Mouse (Mus musculus) hindbrain, embryonic 15.5 days (tissue): ENCODE data around the gene Kdr. TPM values are rescaled to one million over a fixed set of nuclear protein-coding genes. Genes with fewer than 3 reads are reported as not detected.

ENCODE experiments used
- ATAC-seq: fragments of 200-750 bp; cut with Nextera tagmentation; 2 replicates; pipeline ENCODE4 v1.8.0; 2017; ENCODE audit warnings: low read depth, moderate number of reproducible peaks, moderate TSS enrichment; ENCODE audit not compliant: low FRiP score
- H3K27ac ChIP-seq: fragments of 300-500 bp; sonication (generic); replicated peaks from 2 replicates; pipeline ENCODE4 v1.5.1; 2015; ENCODE audit warnings: mild to moderate bottlenecking, inconsistent platforms
- H3K27me3 ChIP-seq: fragments of 300-500 bp; sonication (generic); 2 replicates; pipeline ENCODE4 v1.6.1; 2015; ENCODE audit warnings: control low read depth, inconsistent platforms
- H3K36me3 ChIP-seq: fragments of 300-500 bp; sonication (generic); 2 replicates; pipeline ENCODE4 v1.6.1; 2015; ENCODE audit warnings: control low read depth, inconsistent platforms
- H3K4me1 ChIP-seq: fragments of 300-500 bp; sonication (generic); replicated peaks from 2 replicates; pipeline ENCODE4 v1.6.1; 2015; ENCODE audit warnings: control low read depth, inconsistent platforms
- H3K4me2 ChIP-seq: fragments of 300-500 bp; sonication (generic); 2 replicates; pipeline ENCODE4 v1.6.1; 2015; ENCODE audit warnings: moderate library complexity, mild to moderate bottlenecking, inconsistent platforms
- H3K4me3 ChIP-seq: fragments of 300-500 bp; sonication (generic); 2 replicates; pipeline ENCODE4 v1.5.1; 2015; ENCODE audit warnings: mild to moderate bottlenecking, inconsistent platforms
- H3K9ac ChIP-seq: fragments of 300-500 bp; sonication (generic); 2 replicates; pipeline ENCODE4 v1.6.1; 2015; ENCODE audit warnings: inconsistent platforms
- H3K9me3 ChIP-seq: fragments of 300-500 bp; sonication (generic); 2 replicates; pipeline ENCODE4 v1.6.1; 2016; ENCODE audit warnings: control low read depth, inconsistent platforms
- WGBS: fragments of 180-500 bp; shearing (Covaris S2); methylation state at CpG from one replicate; pipeline ENCODE4 v1.1.7; 2015; 5-methylcytosine and 5-hydroxymethylcytosine counted together
- polyA plus RNA-seq: library from polyadenylated mRNA; unstranded; fragments of >200 nt; fragmentation: Nextera tagmentation; extraction: Ambion mirVana; gene quantifications from 2 replicates; pipeline ENCODE4 v1.2.1, GENCODE M21; 2015

Gene Kdr
- polyA plus RNA-seq, 1 experiment from 2014 or later = 24.4 TPM

GRCm38 (mm10) chr5:75955876-75956275 is 22.4 kb downstream of the Kdr start:
- no peak overlapping the region for H3K9ac ChIP-seq

DNA sequence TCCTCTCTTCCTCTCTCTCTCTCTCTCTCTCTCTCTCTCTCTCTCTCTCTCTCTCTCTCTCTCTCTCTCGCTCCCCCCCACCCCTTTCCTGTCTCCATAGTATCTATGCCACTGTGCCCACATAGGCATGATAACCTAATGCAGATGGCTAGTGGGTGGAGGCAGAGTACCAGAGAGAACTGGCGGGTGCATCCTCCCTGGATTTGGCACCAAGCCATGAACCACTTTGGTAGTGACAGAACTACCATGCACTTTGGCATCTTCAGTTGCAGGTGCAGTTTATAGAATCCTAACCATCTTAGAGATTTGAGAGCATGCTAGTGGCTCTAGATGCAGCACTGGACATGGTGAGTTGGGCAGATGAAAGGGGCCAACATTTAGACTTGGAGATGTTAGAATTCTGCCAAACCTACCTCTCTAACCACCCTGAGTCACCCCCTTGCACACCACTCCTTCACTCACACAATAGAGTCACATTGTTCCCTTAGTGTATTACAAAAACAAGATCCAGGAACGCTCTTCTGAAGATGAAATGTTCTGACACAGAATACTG is 23.4 kb downstream of the Kdr start:
- Histone ChIP-seq H3K9me3 (no peaks in the 10 kb centered on the region), H3K9ac (no peak overlapping the region), H3K27me3 (no peaks in the 10 kb centered on the region), H3K36me3 (no peaks in the 10 kb centered on the region), H3K4me1 (no peaks in the 10 kb centered on the region), H3K4me2 (no peak overlapping the region), H3K27ac (no peak overlapping the region), H3K4me3 (no peak overlapping the region)
- no peak for ATAC-seq
- WGBS = 88% methylated on average over 3 of the region's 3 CpGs

More at GRCm38 (mm10) chr5:75955876-75956275, 22.4 kb downstream of the Kdr start:
- Histone ChIP-seq H3K4me2 (no peak overlapping the region), H3K27me3 (no peaks in the 10 kb centered on the region), H3K4me3 (no peak overlapping the region), H3K9me3 (no peaks in the 10 kb centered on the region), H3K4me1 (no peaks in the 10 kb centered on the region), H3K27ac (no peak overlapping the region), H3K36me3 (no peaks in the 10 kb centered on the region)
- 93% methylated on average over 9 of the region's 9 CpGs for WGBS
- ATAC-seq = no peak

GRCm38 (mm10) chr5:75954218-75954617 is 24.0 kb downstream of the Kdr start:
- 75% methylated on average over 3 of the region's 3 CpGs for WGBS
- Histone ChIP-seq H3K27ac (no peak overlapping the region), H3K9me3 (no peaks in the 10 kb centered on the region), H3K27me3 (no peaks in the 10 kb centered on the region), H3K36me3 (no peaks in the 10 kb centered on the region), H3K4me1 (no peaks in the 10 kb centered on the region), H3K4me2 (no peak overlapping the region), H3K9ac (no peak overlapping the region), H3K4me3 (no peak overlapping the region)
- ATAC-seq = peak; percentile 34; the same call in 1 of the 2 replicates

- Histone ChIP-seq H3K4me3 (no peak overlapping the region), H3K27me3 (no peaks in the 10 kb centered on the region), H3K27ac (no peak overlapping the region), H3K9ac (no peak overlapping the region), H3K4me1 (no peaks in the 10 kb centered on the region), H3K4me2 (no peak overlapping the region), H3K9me3 (no peaks in the 10 kb centered on the region), H3K36me3 (no peaks in the 10 kb centered on the region)
- ATAC-seq = no peak
- 38% methylated on average over 8 of the region's 8 CpGs for WGBS
These were observed 26.0 kb downstream of the Kdr start for GRCm38 (mm10) chr5:75952131-75952795.

DNA sequence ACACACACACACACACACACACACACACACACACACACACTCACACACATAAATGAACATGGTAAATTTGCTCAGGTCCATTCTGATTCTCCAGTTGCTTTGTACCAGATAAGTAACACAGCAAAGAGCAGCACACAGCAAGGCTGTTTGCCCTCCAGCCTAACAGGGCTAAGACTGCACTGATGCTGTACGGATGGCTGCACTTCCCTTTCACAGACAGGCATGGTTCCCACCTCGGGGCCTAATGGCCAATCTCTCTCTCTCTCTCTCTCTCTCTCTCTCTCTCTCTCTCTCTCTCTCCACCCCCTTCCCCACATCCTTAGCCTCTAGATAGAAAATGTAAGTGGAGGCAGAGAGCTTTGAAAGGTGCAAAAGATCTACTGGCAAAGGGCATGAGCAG is 27.4 kb downstream of the Kdr start:
- no peaks in the 10 kb centered on the region for H3K27me3 ChIP-seq
- H3K9me3 ChIP-seq = no peaks in the 10 kb centered on the region
- WGBS = 37% methylated on average over 2 of the region's 2 CpGs
- H3K9ac ChIP-seq = no peak overlapping the region
- no peak for ATAC-seq
- no peak overlapping the region for H3K27ac ChIP-seq
- no peak overlapping the region for H3K4me3 ChIP-seq
- H3K36me3 ChIP-seq = no peaks in the 10 kb centered on the region
- H3K4me2 ChIP-seq = no peak overlapping the region
- no peaks in the 10 kb centered on the region for H3K4me1 ChIP-seq

- WGBS = 79% methylated on average over 4 of the region's 4 CpGs
- Histone ChIP-seq H3K4me2 (no peak overlapping the region), H3K9ac (no peak overlapping the region), H3K27ac (no peak overlapping the region), H3K36me3 (no peaks in the 10 kb centered on the region), H3K4me3 (no peak overlapping the region), H3K27me3 (no peaks in the 10 kb centered on the region), H3K4me1 (no peaks in the 10 kb centered on the region), H3K9me3 (no peaks in the 10 kb centered on the region)
- ATAC-seq = no peak
These were observed 32.9 kb downstream of the Kdr start for GRCm38 (mm10) chr5:75945394-75945793.

GRCm38 (mm10) chr5:75943301-75943700 is 35.0 kb downstream of the Kdr start:
- WGBS = 96% methylated on average over 6 of the region's 6 CpGs
- Histone ChIP-seq H3K4me2 (no peak overlapping the region), H3K27me3 (no peaks in the 10 kb centered on the region), H3K27ac (no peak overlapping the region), H3K9ac (no peak overlapping the region), H3K4me3 (no peak overlapping the region), H3K4me1 (no peaks in the 10 kb centered on the region), H3K36me3 (no peaks in the 10 kb centered on the region), H3K9me3 (no peaks in the 10 kb centered on the region)
- ATAC-seq = no peak

DNA sequence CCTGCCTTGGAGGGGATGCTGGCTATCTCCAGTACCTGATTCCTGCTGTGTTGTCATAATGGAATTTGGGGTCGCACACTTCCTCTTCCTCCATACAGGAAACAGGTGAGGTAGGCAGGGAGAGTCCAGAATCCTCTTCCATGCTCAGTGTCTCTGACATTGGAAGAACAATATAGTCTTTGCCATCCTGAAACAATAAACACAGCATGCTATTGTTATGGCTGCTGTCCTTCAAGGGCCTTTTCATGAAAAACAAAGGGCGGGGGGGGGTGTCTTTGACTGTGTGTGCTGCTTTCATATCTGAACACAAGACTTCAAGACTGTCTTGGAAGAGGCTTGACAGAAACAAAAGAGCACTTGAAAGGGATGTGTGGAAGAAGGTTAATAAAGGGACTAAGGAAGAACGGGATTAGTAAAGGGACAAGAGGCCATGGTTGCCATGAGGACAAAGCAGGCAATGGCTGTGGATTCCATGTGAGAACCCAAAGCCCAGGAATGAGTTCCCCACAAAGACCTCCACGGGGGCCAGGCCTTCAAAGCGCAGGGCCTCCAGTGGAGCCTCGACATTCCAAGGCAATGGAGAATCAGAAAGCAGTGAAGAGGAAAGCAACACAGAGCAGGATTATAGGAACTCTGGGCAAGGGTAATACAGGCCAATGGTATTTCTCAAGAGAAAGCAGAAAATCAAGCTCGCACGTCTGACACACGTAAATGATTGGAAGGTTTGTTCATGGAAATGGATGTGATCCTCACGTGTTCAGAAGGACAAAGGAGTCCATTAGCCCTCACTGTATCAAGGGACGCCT is 36.3 kb downstream of the Kdr start:
- Histone ChIP-seq H3K36me3 (no peaks in the 10 kb centered on the region), H3K9me3 (no peaks in the 10 kb centered on the region)
- 33% methylated on average over 11 of the region's 11 CpGs for WGBS

GRCm38 (mm10) chr5:75939144-75939732 is 39.0 kb downstream of the Kdr start:
- Histone ChIP-seq H3K36me3 (no peaks in the 10 kb centered on the region), H3K9me3 (no peaks in the 10 kb centered on the region), H3K27ac (no peak overlapping the region), H3K4me1 (no peaks in the 10 kb centered on the region), H3K4me2 (no peak overlapping the region), H3K27me3 (no peaks in the 10 kb centered on the region), H3K4me3 (no peak overlapping the region), H3K9ac (no peak overlapping the region)
- ATAC-seq = no peak
- 61% methylated on average over 8 of the region's 8 CpGs for WGBS

More for the DNA sequence above, 36.3 kb downstream of the Kdr start:
- Histone ChIP-seq H3K4me3 (no peak overlapping the region), H3K4me1 (no peaks in the 10 kb centered on the region), H3K9ac (no peak overlapping the region), H3K27me3 (no peaks in the 10 kb centered on the region), H3K27ac (no peak overlapping the region), H3K4me2 (no peak overlapping the region)
- no peak for ATAC-seq

DNA sequence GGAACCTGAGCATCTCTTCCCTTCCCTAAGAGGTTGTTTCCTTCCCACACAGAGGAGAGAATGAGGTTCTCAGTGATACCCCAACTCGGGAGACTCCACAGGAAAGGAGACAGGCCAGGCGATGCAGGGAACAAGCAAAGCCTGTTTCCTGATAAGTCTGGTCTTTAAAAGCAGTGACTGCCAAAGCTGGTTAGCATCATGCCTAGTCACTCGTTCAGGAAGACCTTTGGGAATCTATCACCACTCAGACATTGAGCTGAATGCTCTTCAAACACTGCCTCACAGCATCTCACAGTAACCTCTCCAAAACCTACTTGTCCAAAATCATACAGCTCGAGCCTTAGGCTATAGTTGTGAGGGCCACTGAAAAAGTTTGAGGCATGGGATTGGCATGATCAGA is 40.2 kb downstream of the Kdr start:
- no peak for ATAC-seq
- no peaks in the 10 kb centered on the region for H3K9me3 ChIP-seq
- no peak overlapping the region for H3K27ac ChIP-seq
- no peaks in the 10 kb centered on the region for H3K36me3 ChIP-seq
- no peak overlapping the region for H3K4me3 ChIP-seq
- H3K4me1 ChIP-seq = no peaks in the 10 kb centered on the region
- H3K4me2 ChIP-seq = no peak overlapping the region
- no peaks in the 10 kb centered on the region for H3K27me3 ChIP-seq
- 85% methylated on average over 4 of the region's 4 CpGs for WGBS
- no peak overlapping the region for H3K9ac ChIP-seq

GRCm38 (mm10) chr5:75936223-75936622 is 42.0 kb downstream of the Kdr start:
- 76% methylated on average over 6 of the region's 6 CpGs for WGBS
- Histone ChIP-seq H3K9ac (no peak overlapping the region), H3K27ac (no peak overlapping the region), H3K9me3 (no peaks in the 10 kb centered on the region), H3K4me3 (no peak overlapping the region), H3K27me3 (no peaks in the 10 kb centered on the region), H3K4me2 (no peak overlapping the region), H3K36me3 (no peaks in the 10 kb centered on the region), H3K4me1 (no peaks in the 10 kb centered on the region)
- ATAC-seq = no peak

- Histone ChIP-seq H3K9me3 (no peaks in the 10 kb centered on the region), H3K27ac (no peak overlapping the region), H3K27me3 (no peaks in the 10 kb centered on the region), H3K36me3 (no peaks in the 10 kb centered on the region), H3K4me2 (no peak overlapping the region), H3K4me3 (no peak overlapping the region), H3K9ac (no peak overlapping the region), H3K4me1 (no peaks in the 10 kb centered on the region)
- 86% methylated on average over 8 of the region's 8 CpGs for WGBS
- ATAC-seq = no peak
These were observed 43.0 kb downstream of the Kdr start for GRCm38 (mm10) chr5:75935225-75935624.
